Mouse (Mus musculus) testis, adult 2 months (tissue): Measurements from ENCODE around the gene Ccnt1. TPM values are rescaled to one million over a fixed set of nuclear protein-coding genes. Genes with fewer than 3 reads are reported as not detected.

ENCODE experiments used
- H3K27ac ChIP-seq: fragments of 200-500 bp; 2 replicates; pipeline ENCODE4 v1.5.1; 2012; ENCODE audit warnings: low read depth, low read length; ENCODE audit not compliant: control insufficient read depth, insufficient read depth
- H3K27me3 ChIP-seq: fragments of 200-500 bp; 2 replicates; pipeline ENCODE4 v1.6.1; 2012; ENCODE audit warnings: mild to moderate bottlenecking, low read length, moderate library complexity; ENCODE audit not compliant: control insufficient read depth, insufficient read depth
- H3K36me3 ChIP-seq: fragments of 200-500 bp; 2 replicates; pipeline ENCODE4 v1.6.1; 2012; ENCODE audit warnings: mild to moderate bottlenecking, low read length; ENCODE audit not compliant: control insufficient read depth, insufficient read depth
- H3K4me1 ChIP-seq: fragments of 200-500 bp; 2 replicates; pipeline ENCODE4 v1.6.1; 2012; ENCODE audit warnings: low read length; ENCODE audit not compliant: control insufficient read depth, insufficient read depth
- H3K4me3 ChIP-seq: fragments of 200-500 bp; 2 replicates; pipeline ENCODE4 v1.5.1; 2012; ENCODE audit warnings: low read depth, mild to moderate bottlenecking, low read length, moderate library complexity, mixed read lengths; ENCODE audit not compliant: control insufficient read depth
- CTCF ChIP-seq: fragments of 200-500 bp; IDR thresholded peaks from 2 replicates; pipeline ENCODE4 v1.5.1; 2012; ENCODE audit warnings: low read depth, mild to moderate bottlenecking, inconsistent platforms, low read length, moderate library complexity; ENCODE audit not compliant: control insufficient read depth, insufficient read depth, insufficient replicate concordance
- POLR2A ChIP-seq: fragments of 200-500 bp; IDR thresholded peaks from 2 replicates; pipeline ENCODE4 v1.6.1; 2012; ENCODE audit warnings: low read depth, mild to moderate bottlenecking, inconsistent platforms, low read length, moderate library complexity; ENCODE audit not compliant: control insufficient read depth
- polyA plus RNA-seq: library from polyadenylated mRNA; depleted of rRNA; stranded (reverse); fragments of >200 nt; gene quantifications from 2 replicates; pipeline ENCODE4 v1.2.3, GENCODE M21; 2012

Gene Ccnt1
- polyA plus RNA-seq, 1 experiment = 15.1 TPM

GRCm38 (mm10) chr15:98567278-98568134 is 3.2 kb downstream of the Ccnt1 start:
- TF ChIP-seq CTCF (no peak), POLR2A (peak; percentile 93)
- peaks cover 8% of the 10 kb centered on the region for H3K4me1 ChIP-seq
- no peaks in the 10 kb centered on the region for H3K27me3 ChIP-seq
- H3K27ac ChIP-seq = peak overlapping the region; percentile 94
- no peaks in the 10 kb centered on the region; the same call in 1 of the 2 replicates for H3K36me3 ChIP-seq
- H3K4me3 ChIP-seq = peak overlapping the region; percentile 96

GRCm38 (mm10) chr15:98566973-98567277 is 3.8 kb downstream of the Ccnt1 start:
- Histone ChIP-seq H3K4me3 (peak overlapping the region; percentile 96), H3K27me3 (no peaks in the 10 kb centered on the region), H3K4me1 (peaks cover 8% of the 10 kb centered on the region), H3K36me3 (no peaks in the 10 kb centered on the region; the same call in 1 of the 2 replicates), H3K27ac (peak overlapping the region; percentile 86)
- TF ChIP-seq POLR2A (no peak), CTCF (no peak)

GRCm38 (mm10) chr15:98557186-98557585 is 13.5 kb downstream of the Ccnt1 start:
- Histone ChIP-seq H3K36me3 (no peaks in the 10 kb centered on the region; the same call in 1 of the 2 replicates), H3K27me3 (no peaks in the 10 kb centered on the region), H3K27ac (no peak overlapping the region), H3K4me3 (no peak overlapping the region), H3K4me1 (no peaks in the 10 kb centered on the region)
- TF ChIP-seq CTCF (no peak), POLR2A (no peak)

GRCm38 (mm10) chr15:98555881-98556280 is 14.8 kb downstream of the Ccnt1 start:
- Histone ChIP-seq H3K27me3 (no peaks in the 10 kb centered on the region), H3K4me3 (no peak overlapping the region), H3K36me3 (peaks cover 2% of the 10 kb centered on the region), H3K4me1 (no peaks in the 10 kb centered on the region), H3K27ac (no peak overlapping the region)
- TF ChIP-seq POLR2A (no peak), CTCF (no peak)

GRCm38 (mm10) chr15:98552758-98553157 is 18.0 kb downstream of the Ccnt1 start:
- Histone ChIP-seq H3K27me3 (no peaks in the 10 kb centered on the region), H3K36me3 (peaks cover 2% of the 10 kb centered on the region), H3K27ac (no peak overlapping the region), H3K4me3 (no peak overlapping the region), H3K4me1 (no peaks in the 10 kb centered on the region)
- no peak for TF ChIP-seq CTCF

- Histone ChIP-seq H3K27ac (peak overlapping the region; percentile 29; the same call in 1 of the 2 replicates), H3K4me3 (no peak overlapping the region), H3K36me3 (peaks cover 2% of the 10 kb centered on the region), H3K27me3 (no peaks in the 10 kb centered on the region), H3K4me1 (no peaks in the 10 kb centered on the region; the same call in 1 of the 2 replicates)
- TF ChIP-seq POLR2A (no peak), CTCF (no peak)
Measured at GRCm38 (mm10) chr15:98546843-98547242, 23.9 kb downstream of the Ccnt1 start.

GRCm38 (mm10) chr15:98545151-98545550 is 25.6 kb downstream of the Ccnt1 start:
- TF ChIP-seq CTCF = no peak
- TF ChIP-seq POLR2A = no peak
- no peaks in the 10 kb centered on the region; the same call in none of the 2 replicates for H3K36me3 ChIP-seq
- H3K27ac ChIP-seq = no peak overlapping the region
- no peaks in the 10 kb centered on the region; the same call in 1 of the 2 replicates for H3K4me1 ChIP-seq
- H3K4me3 ChIP-seq = no peak overlapping the region
- no peaks in the 10 kb centered on the region for H3K27me3 ChIP-seq

- no peaks in the 10 kb centered on the region; the same call in 1 of the 2 replicates for H3K4me1 ChIP-seq
- no peak overlapping the region for H3K27ac ChIP-seq
- peaks cover 2% of the 10 kb centered on the region for H3K36me3 ChIP-seq
- H3K4me3 ChIP-seq = no peak overlapping the region
- TF ChIP-seq POLR2A (no peak), CTCF (no peak)
- no peaks in the 10 kb centered on the region for H3K27me3 ChIP-seq
Measured at GRCm38 (mm10) chr15:98543341-98543740, 27.4 kb downstream of the Ccnt1 start.
